Mouse (Mus musculus) kidney, adult 2 months (tissue): ENCODE data around the gene Tnfsf13.

Experiments
- CTCF ChIP-seq: fragments of 200-500 bp; conservative IDR thresholded peaks from 2 replicates; pipeline ENCODE4 v1.5.1; 2011; ENCODE audit warnings: low read depth, mild to moderate bottlenecking, control low read depth, low read length, moderate library complexity, mixed read lengths; ENCODE audit not compliant: insufficient read depth, insufficient read length
- POLR2A ChIP-seq: fragments of 200-500 bp; IDR thresholded peaks from one replicate; pipeline ENCODE4 v1.6.1; 2011; ENCODE audit warnings: low read depth, low read length, control low read depth

DNA sequence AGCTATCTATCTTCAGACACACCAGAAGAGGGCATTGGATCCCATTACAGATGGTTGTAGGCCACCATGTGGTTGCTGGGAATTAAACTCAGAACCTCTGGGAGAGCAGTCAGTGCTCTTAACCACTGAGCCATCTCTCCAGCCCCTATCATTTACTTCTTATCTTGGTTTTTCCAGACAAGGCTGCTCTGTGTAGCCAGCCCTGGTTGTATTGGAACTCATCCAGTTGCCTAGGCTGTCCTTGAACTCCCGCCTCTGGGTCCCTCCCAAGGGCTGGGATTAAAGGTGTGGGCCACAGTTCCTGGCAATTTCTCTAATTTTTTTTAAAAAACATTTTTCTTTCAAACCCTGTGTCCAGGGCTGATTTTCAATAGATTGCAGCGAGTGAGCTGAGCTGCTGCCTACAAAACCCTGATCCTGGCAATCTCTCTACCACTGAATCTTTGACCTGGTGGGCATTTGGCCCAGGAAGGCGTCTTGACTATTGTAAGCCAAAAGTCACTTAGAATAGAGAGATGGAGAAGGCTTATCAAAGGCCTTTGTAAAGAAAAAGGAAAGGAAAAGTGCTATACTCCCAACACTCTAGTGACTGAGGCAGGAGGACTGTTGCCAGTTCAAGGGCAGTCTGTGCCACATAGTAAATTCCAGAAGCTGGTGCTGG is 24.2 kb downstream of the Tnfsf13 start:
- TF ChIP-seq POLR2A (no peak), CTCF (no peak)
